Mouse (Mus musculus) heart, postnatal 0 days (tissue): ENCODE results near the gene Sbno1.

Experiments
- CTCF ChIP-seq: IDR thresholded peaks from 2 replicates; pipeline ENCODE4 v1.5.1; 2016; ENCODE audit warnings: antibody characterized with exemption, control low read depth, low read depth
- EP300 ChIP-seq: IDR thresholded peaks from 2 replicates; pipeline ENCODE4 v1.6.1; 2016; ENCODE audit warnings: antibody characterized with exemption, low read depth

DNA sequence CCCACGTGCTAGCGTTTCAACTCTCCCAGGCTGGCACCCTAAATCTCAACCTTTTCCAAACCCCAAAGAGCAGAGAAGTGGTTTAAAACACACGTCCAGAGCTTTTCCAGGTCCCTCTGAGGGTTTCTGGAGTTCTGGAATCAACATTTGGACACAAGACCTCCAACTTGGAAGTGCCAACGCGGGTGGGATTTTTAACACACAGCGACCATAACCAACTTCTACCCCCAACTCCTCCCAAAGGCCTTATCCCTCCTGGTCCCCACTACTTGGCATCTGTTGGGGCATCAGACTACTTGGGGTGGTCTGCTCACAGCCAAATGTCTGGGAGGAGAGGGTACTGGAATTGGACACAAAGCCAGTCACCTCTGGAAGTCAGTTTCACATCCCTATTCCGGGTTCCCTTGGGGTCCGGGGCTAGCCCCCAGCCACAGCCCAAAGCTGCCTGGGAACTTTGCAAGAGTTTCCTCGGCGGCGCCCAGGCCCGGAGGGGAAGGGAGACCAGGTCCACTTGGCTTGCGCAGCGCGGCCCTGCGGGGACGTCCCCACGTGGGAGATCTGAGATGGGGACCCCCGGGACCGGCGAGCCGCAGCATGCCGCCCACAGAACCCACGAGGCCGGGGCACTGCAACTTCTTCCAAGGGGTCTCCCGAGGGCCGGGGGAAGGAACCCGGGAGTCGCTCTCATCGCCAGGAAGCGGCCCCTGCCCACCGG, 72.6 kb downstream of the Sbno1 start:
- TF ChIP-seq CTCF (no peak), EP300 (no peak)
